Mouse (Mus musculus) limb, embryonic 11.5 days (tissue): ENCODE data around the gene Purb. TPM values are rescaled to one million over a fixed set of nuclear protein-coding genes. Genes with fewer than 3 reads are reported as not detected.

Experiments
- ATAC-seq: fragments of 200-750 bp; cut with Nextera tagmentation; 2 replicates; pipeline ENCODE4 v1.8.0; 2017; ENCODE audit warnings: low read depth; ENCODE audit not compliant: insufficient number of reproducible peaks, low FRiP score, low TSS enrichment
- DNase-seq: peaks from one replicate; pipeline ENCODE4 v3.0.0-alpha.2; 2015; ENCODE audit warnings: low spot score
- H3K27ac ChIP-seq: fragments of 300-500 bp; sonication (generic); replicated peaks from 2 replicates; pipeline ENCODE4 v1.5.1; 2014; ENCODE audit warnings: low read depth, mild to moderate bottlenecking, low read length
- H3K27me3 ChIP-seq: fragments of 300-500 bp; sonication (generic); 2 replicates; pipeline ENCODE4 v1.6.1; 2014; ENCODE audit warnings: mild to moderate bottlenecking, low read length, mixed read lengths; ENCODE audit not compliant: control insufficient read depth, insufficient read depth
- H3K36me3 ChIP-seq: fragments of 300-500 bp; sonication (generic); 2 replicates; pipeline ENCODE4 v1.6.1; 2014; ENCODE audit warnings: mild to moderate bottlenecking, low read length, moderate library complexity, mixed read lengths; ENCODE audit not compliant: control insufficient read depth, insufficient read depth
- H3K4me1 ChIP-seq: fragments of 300-500 bp; sonication (generic); 2 replicates; pipeline ENCODE4 v1.6.1; 2014; ENCODE audit warnings: low read length, mixed read lengths; ENCODE audit not compliant: control insufficient read depth, insufficient read depth
- H3K4me2 ChIP-seq: fragments of 300-500 bp; sonication (generic); 2 replicates; pipeline ENCODE4 v1.6.1; 2014; ENCODE audit warnings: low read depth, mild to moderate bottlenecking, moderate library complexity; ENCODE audit not compliant: severe bottlenecking
- H3K4me3 ChIP-seq: fragments of 300-500 bp; sonication (generic); 2 replicates; pipeline ENCODE4 v1.5.1; 2014; ENCODE audit warnings: low read depth, low read length
- H3K9ac ChIP-seq: fragments of 300-500 bp; sonication (generic); 2 replicates; pipeline ENCODE4 v1.6.1; 2014; ENCODE audit warnings: mild to moderate bottlenecking, low read length
- H3K9me3 ChIP-seq: fragments of 300-500 bp; sonication (generic); 2 replicates; pipeline ENCODE4 v1.6.1; 2016; ENCODE audit warnings: low read length; ENCODE audit not compliant: control insufficient read depth
- WGBS: fragments of 180-500 bp; shearing (Covaris S2); extraction: QIAGEN DNeasy Blood & Tissue Kit; methylation state at CpG from one replicate; pipeline ENCODE4 v1.1.7; 2014; 5-methylcytosine and 5-hydroxymethylcytosine counted together
- polyA plus RNA-seq: library from polyadenylated mRNA; unstranded; fragments of >200 nt; fragmentation: Nextera tagmentation; extraction: Ambion mirVana; gene quantifications from 2 replicates; pipeline ENCODE4 v1.2.1, GENCODE M21; 2014

Purb gene
- polyA plus RNA-seq, 1 experiment from 2014 or later, result 16.4 TPM

- Histone ChIP-seq H3K9me3 (no peaks in the 10 kb centered on the region), H3K36me3 (no peaks in the 10 kb centered on the region), H3K27me3 (no peaks in the 10 kb centered on the region), H3K4me2 (no peak overlapping the region), H3K4me3 (no peak overlapping the region), H3K27ac (no peak overlapping the region), H3K9ac (no peak overlapping the region), H3K4me1 (no peaks in the 10 kb centered on the region)
- 58% methylated on average over 6 of the region's 6 CpGs for whole genome bisulfite sequencing
- ATAC-seq (no peak), DNase-seq (no peak)
These were observed 14.2 kb upstream of the Purb start for GRCm38 (mm10) chr11:6489691-6490503.

DNA sequence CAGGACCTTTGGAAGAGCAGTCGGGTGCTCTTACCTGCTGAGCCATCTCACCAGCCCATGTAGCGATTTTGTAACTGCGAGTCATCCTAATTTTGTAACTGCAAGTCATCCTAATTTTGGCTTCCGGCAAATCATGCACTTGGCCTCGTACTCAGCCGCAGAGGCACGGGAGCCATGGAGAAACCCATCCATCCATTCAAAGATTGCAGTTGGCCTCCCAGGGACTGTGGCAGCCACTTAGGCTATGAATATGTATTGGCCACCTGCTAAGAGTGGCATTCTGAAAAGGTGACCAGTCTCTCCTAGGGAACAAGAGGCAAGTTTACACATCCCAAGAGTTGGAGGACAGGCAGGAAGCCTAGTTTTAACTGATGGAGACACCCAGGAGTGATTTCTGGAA is 13.5 kb upstream of the Purb start:
- H3K4me1 ChIP-seq, result no peaks in the 10 kb centered on the region
- ATAC-seq, result no peak
- WGBS, result 89% methylated on average over 7 of the region's 7 CpGs

DNA sequence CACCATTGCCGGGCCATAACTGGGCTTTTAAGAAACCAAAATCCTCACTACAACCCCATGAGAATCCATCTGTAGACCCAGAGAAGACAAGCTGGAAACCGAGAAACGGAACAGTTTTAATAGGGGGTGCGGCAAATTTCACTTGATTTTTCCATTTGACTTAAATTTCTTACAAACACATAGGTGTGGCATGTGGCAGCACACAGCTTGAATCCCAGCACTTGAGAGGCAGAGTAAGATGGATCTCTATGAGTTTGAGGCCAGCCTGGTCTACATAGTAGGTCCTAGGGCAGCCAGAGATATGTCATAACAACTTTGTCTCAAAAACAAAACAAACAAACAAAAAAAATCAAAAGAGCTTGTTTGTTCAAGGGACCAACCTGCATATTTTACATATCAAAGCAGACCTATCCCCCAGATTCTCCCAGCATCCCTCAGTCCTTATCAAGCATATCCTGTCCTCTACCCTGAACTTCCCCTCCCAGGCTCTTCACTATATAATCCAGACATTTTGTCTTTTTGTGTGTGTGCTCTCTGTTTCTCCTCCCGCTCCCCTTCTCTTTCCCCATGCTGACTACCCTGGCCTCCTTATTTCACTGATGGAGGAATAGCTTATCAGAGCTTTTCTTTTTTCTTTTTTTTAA is 12.4 kb upstream of the Purb start:
- H3K9ac ChIP-seq, result no peak overlapping the region
- H3K36me3 ChIP-seq, result no peaks in the 10 kb centered on the region
- 93% methylated on average over 5 of the region's 5 CpGs for WGBS
- H3K27me3 ChIP-seq, result no peaks in the 10 kb centered on the region
- H3K4me3 ChIP-seq, result no peak overlapping the region
- no peaks in the 10 kb centered on the region for H3K4me1 ChIP-seq
- no peak for DNase-seq
- no peak for ATAC-seq
- H3K9me3 ChIP-seq, result no peaks in the 10 kb centered on the region
- no peak overlapping the region for H3K4me2 ChIP-seq
- H3K27ac ChIP-seq, result no peak overlapping the region

More for the DNA sequence above, 13.5 kb upstream of the Purb start:
- Histone ChIP-seq H3K27ac (no peak overlapping the region), H3K27me3 (no peaks in the 10 kb centered on the region), H3K9me3 (no peaks in the 10 kb centered on the region), H3K36me3 (no peaks in the 10 kb centered on the region), H3K4me2 (no peak overlapping the region), H3K4me3 (no peak overlapping the region), H3K9ac (no peak overlapping the region)
- DNase-seq, result no peak

GRCm38 (mm10) chr11:6487496-6487895 is 11.8 kb upstream of the Purb start:
- no peak overlapping the region for H3K9ac ChIP-seq
- no peak overlapping the region for H3K27ac ChIP-seq
- no peaks in the 10 kb centered on the region for H3K9me3 ChIP-seq
- H3K27me3 ChIP-seq, result no peaks in the 10 kb centered on the region
- DNase-seq (no peak), ATAC-seq (no peak)
- no peak overlapping the region for H3K4me2 ChIP-seq
- 69% methylated on average over 7 of the region's 7 CpGs for WGBS
- no peaks in the 10 kb centered on the region for H3K36me3 ChIP-seq
- no peaks in the 10 kb centered on the region for H3K4me1 ChIP-seq
- H3K4me3 ChIP-seq, result no peak overlapping the region

- Histone ChIP-seq H3K4me1 (no peaks in the 10 kb centered on the region), H3K36me3 (no peaks in the 10 kb centered on the region), H3K9ac (no peak overlapping the region), H3K9me3 (no peaks in the 10 kb centered on the region), H3K27me3 (no peaks in the 10 kb centered on the region), H3K4me2 (no peak overlapping the region), H3K27ac (no peak overlapping the region), H3K4me3 (no peak overlapping the region)
- DNase-seq, result no peak
- ATAC-seq, result no peak
- 61% methylated on average over 6 of the region's 6 CpGs for WGBS
These were observed 11.2 kb upstream of the Purb start for GRCm38 (mm10) chr11:6486916-6487315.

- ATAC-seq, result no peak
- 67% methylated on average over 3 of the region's 3 CpGs for WGBS
- H3K4me3 ChIP-seq, result no peak overlapping the region
These were observed 8.7 kb upstream of the Purb start for GRCm38 (mm10) chr11:6484244-6484959.

DNA sequence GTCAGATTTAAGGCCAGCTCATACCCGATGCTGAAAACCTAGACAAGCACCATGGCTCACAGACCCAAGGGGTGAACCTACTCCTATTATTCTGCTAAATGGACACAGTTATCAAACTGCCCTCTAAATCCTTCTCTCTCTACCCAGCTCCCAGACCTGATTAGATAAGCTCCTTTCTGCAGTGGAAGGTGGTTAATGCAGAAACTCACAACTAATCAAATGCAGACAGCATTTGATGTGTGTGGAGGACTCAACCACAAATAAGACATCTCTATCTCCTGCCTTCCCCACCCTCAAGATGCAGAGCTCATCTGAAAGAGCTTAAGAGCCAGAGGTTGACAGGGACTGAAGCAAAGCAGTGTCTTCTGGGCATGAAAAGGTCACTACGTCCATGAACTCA is 7.4 kb upstream of the Purb start:
- ATAC-seq (no peak), DNase-seq (no peak)
- H3K9ac ChIP-seq, result no peak overlapping the region
- WGBS, result 85% methylated on average over 2 of the region's 2 CpGs
- H3K4me2 ChIP-seq, result no peak overlapping the region
- H3K27me3 ChIP-seq, result no peaks in the 10 kb centered on the region
- no peak overlapping the region for H3K27ac ChIP-seq
- H3K4me3 ChIP-seq, result no peak overlapping the region
- no peaks in the 10 kb centered on the region for H3K4me1 ChIP-seq
- no peaks in the 10 kb centered on the region for H3K36me3 ChIP-seq
- H3K9me3 ChIP-seq, result no peaks in the 10 kb centered on the region

More at GRCm38 (mm10) chr11:6484244-6484959, 8.7 kb upstream of the Purb start:
- Histone ChIP-seq H3K27ac (no peak overlapping the region), H3K9ac (no peak overlapping the region), H3K4me2 (no peak overlapping the region), H3K9me3 (no peaks in the 10 kb centered on the region), H3K27me3 (no peaks in the 10 kb centered on the region), H3K4me1 (no peaks in the 10 kb centered on the region), H3K36me3 (no peaks in the 10 kb centered on the region)
- no peak for DNase-seq

- no peak for DNase-seq
- no peaks in the 10 kb centered on the region for H3K9me3 ChIP-seq
- no peak overlapping the region for H3K4me2 ChIP-seq
- no peak for ATAC-seq
- no peak overlapping the region for H3K27ac ChIP-seq
- WGBS, result 84% methylated on average over 6 of the region's 6 CpGs
- H3K27me3 ChIP-seq, result no peaks in the 10 kb centered on the region
- H3K4me1 ChIP-seq, result no peaks in the 10 kb centered on the region
- no peak overlapping the region for H3K4me3 ChIP-seq
- H3K9ac ChIP-seq, result no peak overlapping the region
- no peaks in the 10 kb centered on the region for H3K36me3 ChIP-seq
These were observed 6.0 kb upstream of the Purb start for GRCm38 (mm10) chr11:6481669-6482185.
